In the genomic region with DNA sequence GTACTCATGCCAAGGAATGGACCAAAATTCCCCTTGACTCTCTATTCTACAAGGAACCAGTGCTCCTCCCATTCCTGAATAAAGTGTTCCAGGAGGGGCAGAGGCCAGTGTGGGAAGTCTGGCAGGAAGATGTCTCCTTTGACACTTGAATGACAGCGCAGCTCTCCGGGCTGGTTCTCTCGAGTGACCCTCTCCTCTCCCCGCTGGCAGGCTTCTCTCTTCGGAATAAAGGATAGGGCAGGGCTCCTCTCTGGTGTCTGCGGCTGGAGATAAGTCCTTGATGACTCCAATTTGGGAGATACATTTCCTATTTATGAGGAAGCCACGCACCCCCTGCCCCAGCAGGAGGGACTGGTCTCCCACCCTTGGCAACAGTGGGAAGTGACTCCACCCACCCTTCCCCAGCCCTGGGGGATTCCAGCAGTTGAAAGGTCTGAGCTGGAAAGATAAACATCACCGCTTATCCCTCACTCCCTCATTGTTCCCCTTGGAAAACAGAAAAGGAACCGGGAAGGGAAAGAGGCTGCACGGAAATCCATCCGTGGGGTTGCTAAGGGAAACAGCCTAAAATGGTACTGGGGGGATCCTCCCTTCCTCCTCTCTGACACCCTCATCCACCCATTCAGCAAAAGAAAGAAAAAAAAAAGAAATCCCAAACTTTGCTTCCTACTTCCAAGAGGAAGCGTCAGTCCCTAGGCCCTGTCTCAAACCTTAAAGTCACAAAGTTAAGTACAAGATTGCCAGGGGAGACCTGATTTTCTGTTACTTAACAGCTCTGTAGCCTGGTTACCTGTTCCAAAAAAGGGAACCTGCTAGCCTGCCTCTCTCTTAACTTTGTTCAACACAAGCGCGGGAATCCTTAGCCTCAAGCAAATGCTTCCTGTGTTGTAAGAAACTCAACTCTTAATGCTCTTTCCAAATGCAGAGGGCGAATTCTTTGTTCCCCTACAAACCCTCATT, we compare ENCODE assay signal across 9 mouse cellular contexts. TPM values are rescaled to one million over a fixed set of nuclear protein-coding genes. Genes with fewer than 3 reads are reported as not detected.
DNase-seq lines count a peak whose midpoint lies in the region; ATAC-seq and TF ChIP-seq lines count a peak whose summit lies in the region.
"Had no signal": no experiment of that assay in that cellular context is flagged by ENCODE, and none has a peak within 500 bp of the region (broad histone marks: within the 10 kb centered on the region; RNA-seq: fewer than 3 reads in every experiment).

No protein-coding gene starts in this region.

- no peak overlapping the region for H3K4me3 ChIP-seq in left cerebral cortex, adult 2 months
- no peak overlapping the region for H3K4me3 ChIP-seq in embryonic facial prominence, embryonic 14.5 days (ENCODE audit: low read depth, low read length)
- H3K4me3 ChIP-seq in hindbrain, embryonic 13.5 days = no peak overlapping the region
- no peak overlapping the region for H3K4me3 ChIP-seq in liver, embryonic 12.5 days
- H3K4me3 ChIP-seq: megakaryocyte, embryonic 14.5 days had no signal

- TF ChIP-seq CTCF in left cerebral cortex, adult 2 months (IDR thresholded peaks at IDR 0.05) = no peak

- H3K9ac ChIP-seq in embryonic facial prominence, embryonic 14.5 days (ENCODE audit: low read depth, low read length) = no peak overlapping the region
- no peak overlapping the region for H3K9ac ChIP-seq in hindbrain, embryonic 13.5 days
- no peak overlapping the region for H3K9ac ChIP-seq in liver, embryonic 12.5 days

- DNase-seq in left cerebral cortex, adult 2 months (ENCODE audit: extremely low spot score in 1 of 2, low spot score in 2 of 2) = no peak
- DNase-seq in left cerebral cortex, postnatal 14 days (ENCODE audit: low spot score in 2 of 2) = no peak
- DNase-seq in embryonic facial prominence, embryonic 14.5 days (ENCODE audit: low spot score) = peak; percentile 46
- peak; percentile 33 for DNase-seq in neural tube, embryonic 10.5 days (ENCODE audit: extremely low spot score, low spot score)
- no peak for DNase-seq in urinary bladder, postnatal 14 days (ENCODE audit: low spot score)
- DNase-seq in left cerebral cortex, adult 18-20 months (ENCODE audit: low spot score in 2 of 2) = no peak

- peak overlapping the region; percentile 32 for H3K4me2 ChIP-seq in embryonic facial prominence, embryonic 14.5 days (ENCODE audit: low read depth, low read length)
- peak overlapping the region; percentile 13; the same call in 1 of the 2 replicates for H3K4me2 ChIP-seq in hindbrain, embryonic 13.5 days
- H3K4me2 ChIP-seq in liver, embryonic 12.5 days = peak overlapping the region; percentile 3; the same call in 1 of the 2 replicates

- intact Hi-C loops in left cerebral cortex, adult 2 months (cut with DNase I) = no loop called here
- intact Hi-C loops in left cerebral cortex, postnatal 14 days (cut with DNase I) = loop anchor here (5.0 kb wide), 1 partner anchor 72 kb away; the partner anchor contains the start of genes Mesd and Tlnrd1

- peak overlapping the region; percentile 55 for H3K27ac ChIP-seq in left cerebral cortex, adult 2 months
- H3K27ac ChIP-seq in embryonic facial prominence, embryonic 14.5 days (replicated peaks; ENCODE audit: low read depth, low read length) = peak overlapping the region; percentile 62
- no peak overlapping the region for H3K27ac ChIP-seq in hindbrain, embryonic 13.5 days
- H3K27ac ChIP-seq in liver, embryonic 12.5 days = no peak overlapping the region

- peaks cover 60% of the 10 kb centered on the region for H3K4me1 ChIP-seq in embryonic facial prominence, embryonic 14.5 days (ENCODE audit: control insufficient read depth, insufficient read depth, low read length)
- peaks cover 32% of the 10 kb centered on the region for H3K4me1 ChIP-seq in hindbrain, embryonic 13.5 days (replicated peaks)
- peaks cover 16% of the 10 kb centered on the region; the same call in 1 of the 2 replicates for H3K4me1 ChIP-seq in liver, embryonic 12.5 days

- no peaks in the 10 kb centered on the region for H3K9me3 ChIP-seq in embryonic facial prominence, embryonic 14.5 days (ENCODE audit: control insufficient read depth, low read length)
- no peaks in the 10 kb centered on the region for H3K9me3 ChIP-seq in hindbrain, embryonic 13.5 days
- H3K9me3 ChIP-seq in liver, embryonic 12.5 days (replicated peaks) = no peaks in the 10 kb centered on the region
- H3K9me3 ChIP-seq: megakaryocyte, embryonic 14.5 days had no signal

- no peaks in the 10 kb centered on the region for H3K36me3 ChIP-seq in embryonic facial prominence, embryonic 14.5 days (ENCODE audit: control insufficient read depth, insufficient read depth, low read length)
- H3K36me3 ChIP-seq in hindbrain, embryonic 13.5 days = no peaks in the 10 kb centered on the region
- no peaks in the 10 kb centered on the region for H3K36me3 ChIP-seq in liver, embryonic 12.5 days

- no peak for ATAC-seq in embryonic facial prominence, embryonic 14.5 days (ENCODE audit: low read depth)
- ATAC-seq in hindbrain, embryonic 13.5 days (ENCODE audit: low FRiP score) = peak; percentile 18; the same call in 1 of the 2 replicates
- ATAC-seq in liver, embryonic 12.5 days = peak; percentile 46; the same call in 1 of the 2 replicates

- H3K27me3 ChIP-seq in embryonic facial prominence, embryonic 14.5 days (replicated peaks; ENCODE audit: control insufficient read depth, insufficient read depth, low read length) = no peaks in the 10 kb centered on the region
- H3K27me3 ChIP-seq in hindbrain, embryonic 13.5 days = no peaks in the 10 kb centered on the region
- no peaks in the 10 kb centered on the region for H3K27me3 ChIP-seq in liver, embryonic 12.5 days (replicated peaks)
- H3K27me3 ChIP-seq: megakaryocyte, embryonic 14.5 days had no signal

- 13% methylated on average over 15 of the region's 15 CpGs for WGBS in embryonic facial prominence, embryonic 14.5 days
- WGBS in hindbrain, embryonic 13.5 days = 16% methylated on average over 15 of the region's 15 CpGs
- 13% methylated on average over 15 of the region's 15 CpGs for WGBS in liver, embryonic 12.5 days (ENCODE audit: insufficient replicate concordance)

RNA-seq across cellular contexts. Expression of gene Cfap161, which starts 15.7 kb away (rescaled TPM):
- total RNA-seq in left cerebral cortex, adult 2 months (2021) = under 1 TPM in 1 of 2 experiments, not detected in 1; 0.94 TPM
- under 1 TPM; 0.64 to 0.68 TPM for total RNA-seq in left cerebral cortex, postnatal 14 days (2021)
- polyA plus RNA-seq in embryonic facial prominence, embryonic 14.5 days (2014; fragmentation: Nextera tagmentation; extraction: Ambion mirVana) = 2.0 and 4.3 TPM in 2 replicates
- polyA plus RNA-seq in hindbrain, embryonic 13.5 days (2015; fragmentation: Nextera tagmentation; extraction: Ambion mirVana) = 0.87 and 1.6 TPM in 2 replicates
- polyA plus RNA-seq in liver, embryonic 12.5 days (2016; fragmentation: Nextera tagmentation; extraction: Ambion mirVana) = not detected in 2 replicates
- under 1 TPM; 0.70 to 1.00 TPM for total RNA-seq in left cerebral cortex, adult 18-20 months (2021)

Comparison
In these comparisons a context has a peak if more than half of its experiments do, and no peak if none do; other contexts are left out.
1. DNase-seq: peak in embryonic facial prominence, embryonic 14.5 days (single experiment) and neural tube, embryonic 10.5 days (single experiment); none in left cerebral cortex, adult 2 months (0 of 2), left cerebral cortex, postnatal 14 days (0 of 2), urinary bladder, postnatal 14 days (single experiment) and left cerebral cortex, adult 18-20 months (0 of 2).
2. H3K27ac ChIP-seq: peak in left cerebral cortex, adult 2 months (single experiment) and embryonic facial prominence, embryonic 14.5 days (single experiment); none in hindbrain, embryonic 13.5 days (single experiment) and liver, embryonic 12.5 days (single experiment).
3. Peak in every context shown above with its lines, with median percentiles within 50 percentile points of each other: H3K4me2 ChIP-seq.